Mouse (Mus musculus) lung, postnatal 0 days (tissue): ENCODE data around the gene Pole. TPM values are rescaled to one million over a fixed set of nuclear protein-coding genes. Genes with fewer than 3 reads are reported as not detected.

Experiments used
- ATAC-seq: fragments of 200-750 bp; cut with Nextera tagmentation; 2 replicates; pipeline ENCODE4 v1.8.0; 2017; ENCODE audit warnings: moderate library complexity
- DNase-seq: peaks from one replicate; pipeline ENCODE4 v3.0.0-alpha.2; 2016; ENCODE audit warnings: low spot score
- H3K27ac ChIP-seq: fragments of 300-500 bp; sonication (generic); 2 replicates; pipeline ENCODE4 v1.5.1; 2014; ENCODE audit warnings: antibody characterized with exemption, mild to moderate bottlenecking, low read length, mixed read lengths
- H3K27me3 ChIP-seq: fragments of 300-500 bp; sonication (generic); replicated peaks from 2 replicates; pipeline ENCODE4 v1.6.1; 2014; ENCODE audit warnings: low read length, mixed read lengths; ENCODE audit not compliant: insufficient read depth
- H3K36me3 ChIP-seq: fragments of 300-500 bp; sonication (generic); 2 replicates; pipeline ENCODE4 v1.6.1; 2014; ENCODE audit warnings: low read length, mixed read lengths; ENCODE audit not compliant: insufficient read depth
- H3K4me1 ChIP-seq: fragments of 300-500 bp; sonication (generic); 2 replicates; pipeline ENCODE4 v1.6.1; 2014; ENCODE audit warnings: antibody characterized with exemption, low read depth, low read length, mixed read lengths; ENCODE audit not compliant: insufficient read depth
- H3K4me2 ChIP-seq: fragments of 300-500 bp; sonication (generic); replicated peaks from 2 replicates; pipeline ENCODE4 v1.6.1; 2014; ENCODE audit warnings: low read depth, mild to moderate bottlenecking, low read length, moderate library complexity, mixed read lengths
- H3K4me3 ChIP-seq: fragments of 300-500 bp; sonication (generic); 2 replicates; pipeline ENCODE4 v1.5.1; 2014; ENCODE audit warnings: low read depth, low read length
- H3K9ac ChIP-seq: fragments of 300-500 bp; sonication (generic); replicated peaks from 2 replicates; pipeline ENCODE4 v1.6.1; 2014; ENCODE audit warnings: low read depth, mild to moderate bottlenecking
- H3K9me3 ChIP-seq: fragments of 300-500 bp; sonication (generic); 2 replicates; pipeline ENCODE4 v1.6.1; 2016; ENCODE audit warnings: low read length, mixed read lengths
- CTCF ChIP-seq: IDR thresholded peaks from 2 replicates; pipeline ENCODE4 v1.5.1; 2016; ENCODE audit warnings: antibody characterized with exemption, mild to moderate bottlenecking
- EP300 ChIP-seq: IDR thresholded peaks from 2 replicates; pipeline ENCODE4 v1.6.1; 2016; ENCODE audit warnings: antibody characterized with exemption, mild to moderate bottlenecking, control low read depth
- WGBS: fragments of 180-500 bp; shearing (Covaris S2); extraction: QIAGEN DNeasy Blood & Tissue Kit; methylation state at CpG from one replicate; pipeline ENCODE4 v1.1.7; 2014; 5-methylcytosine and 5-hydroxymethylcytosine counted together
- polyA plus RNA-seq: library from polyadenylated mRNA; unstranded; fragments of >200 nt; fragmentation: Nextera tagmentation; extraction: Ambion mirVana; gene quantifications from 2 replicates; pipeline ENCODE4 v1.2.1, GENCODE M21; 2015

Pole gene
- polyA plus RNA-seq, 1 experiment from 2014 or later = 2.2 TPM

DNA sequence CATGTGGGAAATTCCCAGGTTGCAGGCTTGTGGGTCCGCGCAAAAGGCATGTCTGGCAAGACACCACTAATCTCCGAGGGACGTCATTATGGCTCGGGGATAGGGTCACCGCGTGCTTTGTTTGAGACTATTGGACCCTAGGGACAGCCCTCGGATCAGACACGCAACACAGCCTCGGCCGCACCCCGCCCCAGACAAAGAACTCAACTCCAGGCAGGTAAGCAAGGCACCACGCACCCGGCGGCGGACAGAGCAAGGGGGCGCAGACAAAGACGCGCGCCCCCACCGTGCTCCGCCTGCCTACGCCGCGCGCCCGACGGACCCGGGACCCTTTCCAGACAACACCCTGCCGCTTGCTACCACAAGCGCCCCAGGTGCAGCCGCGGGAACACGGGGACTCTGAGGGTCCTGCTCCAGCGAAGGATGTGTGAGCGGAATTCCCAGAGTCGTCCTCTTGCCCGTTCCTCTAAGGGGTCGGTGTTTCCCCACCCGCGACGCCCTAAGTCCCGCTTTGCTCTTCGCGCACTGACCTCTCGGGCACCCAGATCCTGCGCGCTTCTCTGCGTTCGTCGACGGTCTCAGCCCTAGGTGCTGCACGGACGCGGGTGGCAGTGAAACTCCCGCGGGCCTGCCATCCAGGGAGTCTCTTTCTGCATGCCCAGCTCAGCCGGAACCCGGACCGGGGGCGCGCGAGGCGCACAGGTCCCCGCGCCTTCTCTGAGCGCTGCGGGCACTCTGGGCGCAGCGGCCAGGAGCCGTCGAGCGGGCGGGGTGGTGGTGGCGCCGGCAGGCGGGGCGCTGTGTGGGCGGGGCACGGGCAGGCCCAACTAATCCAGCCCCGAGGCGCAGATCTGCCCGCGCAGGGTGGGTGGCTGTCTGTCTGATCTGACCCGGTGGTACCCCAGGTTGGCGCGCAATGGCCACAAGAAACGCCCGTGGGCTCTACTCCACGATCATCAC, 100.5 kb downstream of the Pole start:
- 1% methylated on average over 87 of the region's 90 CpGs for WGBS
- Histone ChIP-seq H3K4me3 (peak overlapping the region; percentile 44), H3K27ac (no peak overlapping the region), H3K36me3 (no peaks in the 10 kb centered on the region), H3K4me1 (peaks cover 5% of the 10 kb centered on the region; the same call in 1 of the 2 replicates), H3K9ac (no peak overlapping the region), H3K9me3 (no peaks in the 10 kb centered on the region), H3K27me3 (0 out of 2 replicates have a peak, but pooled peaks cover 3% of the 10 kb centered on the region), H3K4me2 (peak overlapping the region; percentile 81)
- ATAC-seq (peak; percentile 90), DNase-seq (peak; percentile 48)
- TF ChIP-seq EP300 (no peak), CTCF (no peak)

Other genes with a start within 250 kb of the Pole start
- 1.6 and 2.0 TPM in 2 replicates for gene Gm17655, start 213.8 kb upstream of the Pole start, polyA plus RNA-seq
- gene Gm35315, start 191.9 kb upstream of the Pole start, polyA plus RNA-seq = 0.23 and 0.26 TPM in 2 replicates
- gene Plcxd1, start 186.3 kb upstream of the Pole start, polyA plus RNA-seq = 1.1 TPM in 2 replicates
- gene Gtpbp6, start 178.1 kb upstream of the Pole start, polyA plus RNA-seq = 26.3 and 30.9 TPM in 2 replicates
- gene Zfp605, start 176.2 kb upstream of the Pole start, polyA plus RNA-seq = 2.6 and 3.0 TPM in 2 replicates
- 32.8 and 37.0 TPM in 2 replicates for gene Chfr, start 150.5 kb upstream of the Pole start, polyA plus RNA-seq
- 9.1 and 11.0 TPM in 2 replicates for gene Golga3, start 109.6 kb upstream of the Pole start, polyA plus RNA-seq
- 15.5 and 18.0 TPM in 2 replicates for gene Ankle2, start 55.3 kb upstream of the Pole start, polyA plus RNA-seq
- 32.0 and 33.6 TPM in 2 replicates for gene Pgam5, start 16.4 kb upstream of the Pole start, polyA plus RNA-seq
- gene Pxmp2, start 120 bp upstream of the Pole start, polyA plus RNA-seq = 12.8 and 14.4 TPM in 2 replicates
- gene P2rx2, start 56.9 kb downstream of the Pole start, polyA plus RNA-seq = 3.5 and 3.8 TPM in 2 replicates
- 2.0 and 2.1 TPM in 2 replicates for gene Lrcol1, start 58.4 kb downstream of the Pole start, polyA plus RNA-seq
- 9.0 and 10.4 TPM in 2 replicates for gene Fbrsl1, start 162.2 kb downstream of the Pole start, polyA plus RNA-seq